Mouse (Mus musculus) kidney, adult 10 weeks (tissue): ENCODE data around the gene Ppfia4. TPM values are rescaled to one million over a fixed set of nuclear protein-coding genes. Genes with fewer than 3 reads are reported as not detected.

Source experiments
- polyA plus RNA-seq: library from polyadenylated mRNA; stranded (reverse); fragments of 350-450 nt; fragmentation: Illumina TruSeq; extraction: RNeasy Lipid Tissue Mini Kit (QIAGEN cat#74804); gene quantifications from one replicate; pipeline ENCODE4 v1.2.3, GENCODE M21; 2014; ENCODE audit warnings: low read depth, low replicate concordance

Ppfia4 gene
- polyA plus RNA-seq: not detected

GRCm38 (mm10) chr1:134332770-134333271, at the start of gene Ppfia4:
TSS of gene Ppfia4 (minus strand) at chr1:134332928.

GRCm38 (mm10) chr1:134361857-134362212, 29.1 kb upstream of the Ppfia4 start, which contains the start of gene Tmem183a:
TSS of gene Tmem183a (minus strand) at chr1:134361979.

GRCm38 (mm10) chr1:134289598-134290099, 43.1 kb downstream of the Ppfia4 start, which contains the start of gene Myog:
TSS of gene Myog (plus strand) at chr1:134289989.

Other genes starting within 250 kb of the Ppfia4 start
- not detected for gene Chit1, start 221.7 kb downstream of the Ppfia4 start, polyA plus RNA-seq
- gene Chil1, start 150.8 kb downstream of the Ppfia4 start, polyA plus RNA-seq: not detected
- gene Mybph, start 139.5 kb downstream of the Ppfia4 start, polyA plus RNA-seq: not detected
- 1.5 TPM for gene Adora1, start 97.5 kb downstream of the Ppfia4 start, polyA plus RNA-seq
- gene Myog, start 42.9 kb downstream of the Ppfia4 start, polyA plus RNA-seq: not detected
- gene Tmem183a, start 29.1 kb upstream of the Ppfia4 start, polyA plus RNA-seq: 87.0 TPM
- not detected for gene 4933406M09Rik, start 53.0 kb upstream of the Ppfia4 start, polyA plus RNA-seq
- 16.9 TPM for gene Cyb5r1, start 72.6 kb upstream of the Ppfia4 start, polyA plus RNA-seq
- 47.0 TPM for gene Adipor1, start 82.5 kb upstream of the Ppfia4 start, polyA plus RNA-seq
- gene Klhl12, start 122.6 kb upstream of the Ppfia4 start, polyA plus RNA-seq: 23.4 TPM
- gene Rabif, start 161.7 kb upstream of the Ppfia4 start, polyA plus RNA-seq: 33.3 TPM
- not detected for gene Mgat4e, start 216.8 kb upstream of the Ppfia4 start, polyA plus RNA-seq
- gene Kdm5b, start 227.2 kb upstream of the Ppfia4 start, polyA plus RNA-seq: 11.5 TPM